Mouse (Mus musculus) hindbrain, embryonic 10.5 days (tissue): ENCODE measurements around the gene Slc25a14. TPM values are rescaled to one million over a fixed set of nuclear protein-coding genes. Genes with fewer than 3 reads are reported as not detected.

Experiments used
- DNase-seq: peaks from one replicate; pipeline ENCODE4 v3.0.0-alpha.2; 2017; ENCODE audit warnings: low spot score
- H3K27ac ChIP-seq: fragments of 300-500 bp; sonication (generic); 2 replicates; pipeline ENCODE4 v1.5.1; 2016; ENCODE audit warnings: mild to moderate bottlenecking, moderate library complexity
- H3K27me3 ChIP-seq: fragments of 300-500 bp; sonication (generic); 2 replicates; pipeline ENCODE4 v1.6.1; 2016; ENCODE audit warnings: mild to moderate bottlenecking; ENCODE audit not compliant: poor library complexity, insufficient read depth, severe bottlenecking
- H3K36me3 ChIP-seq: fragments of 300-500 bp; sonication (generic); 2 replicates; pipeline ENCODE4 v1.6.1; 2016; ENCODE audit warnings: mild to moderate bottlenecking, moderate library complexity
- H3K4me1 ChIP-seq: fragments of 300-500 bp; sonication (generic); replicated peaks from 2 replicates; pipeline ENCODE4 v1.6.1; 2016; ENCODE audit warnings: mild to moderate bottlenecking
- H3K4me3 ChIP-seq: fragments of 300-500 bp; sonication (generic); 2 replicates; pipeline ENCODE4 v1.5.1; 2016; ENCODE audit warnings: mild to moderate bottlenecking, moderate library complexity
- H3K9me3 ChIP-seq: fragments of 300-500 bp; sonication (generic); 2 replicates; pipeline ENCODE4 v1.6.1; 2016; ENCODE audit warnings: mild to moderate bottlenecking, moderate library complexity
- WGBS: fragments of 180-500 bp; shearing (Covaris S2); methylation state at CpG from one replicate; pipeline ENCODE4 v1.1.7; 2016; 5-methylcytosine and 5-hydroxymethylcytosine counted together
- polyA plus RNA-seq: library from polyadenylated mRNA; unstranded; fragments of >200 nt; fragmentation: Nextera tagmentation; extraction: Ambion mirVana; gene quantifications from 2 replicates; pipeline ENCODE4 v1.2.1, GENCODE M21; 2016

Gene Slc25a14
- 20.7 and 27.1 TPM in 2 replicates for polyA plus RNA-seq

DNA sequence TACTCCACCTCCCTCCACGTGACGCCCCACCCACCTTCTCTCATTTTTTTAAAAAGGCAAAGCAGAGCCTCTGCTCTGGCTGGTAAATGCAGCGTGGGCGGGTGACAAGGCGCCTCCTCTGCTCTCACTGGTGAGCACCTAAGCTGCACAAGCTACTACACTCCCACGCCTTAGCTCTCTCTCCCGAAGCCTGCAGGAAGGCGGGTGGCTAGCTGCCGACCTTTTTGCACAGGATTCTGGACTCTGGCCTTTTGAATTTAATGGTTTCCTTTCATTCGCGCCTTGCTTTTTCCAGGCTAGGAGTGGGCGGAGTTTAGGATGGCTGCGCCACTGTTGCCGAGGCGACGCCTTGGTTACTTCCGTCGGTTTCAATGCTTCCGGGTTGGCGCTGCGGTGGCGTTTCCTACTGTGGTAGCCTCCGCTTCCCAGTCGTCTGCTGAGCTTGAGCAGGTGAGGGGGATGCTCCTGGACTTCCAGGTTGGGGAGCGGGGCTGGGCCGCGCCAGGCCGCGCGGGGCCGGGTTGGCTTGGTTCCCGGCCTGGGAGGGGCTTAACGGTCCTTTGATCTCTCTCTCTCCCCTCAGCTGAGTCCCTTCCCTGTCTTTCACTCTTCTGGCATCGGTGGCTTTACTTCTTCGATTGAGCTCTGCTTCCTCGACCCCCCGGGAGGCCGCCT lies at the start of gene Slc25a14:
TSS of gene Slc25a14 (plus strand) at position 35 of the 675 bp plus-strand sequence.
- Histone ChIP-seq H3K27me3 (no peaks in the 10 kb centered on the region), H3K4me1 (no peaks in the 10 kb centered on the region), H3K4me3 (peak within 1 kb of the TSS; percentile 64), H3K9me3 (no peaks in the 10 kb centered on the region), H3K27ac (peak within 1 kb of the TSS; percentile 87), H3K36me3 (no peaks in the 10 kb centered on the region)
- DNase-seq = peak; percentile 79
- WGBS = 16% methylated on average over 38 of the region's 38 CpGs

DNA sequence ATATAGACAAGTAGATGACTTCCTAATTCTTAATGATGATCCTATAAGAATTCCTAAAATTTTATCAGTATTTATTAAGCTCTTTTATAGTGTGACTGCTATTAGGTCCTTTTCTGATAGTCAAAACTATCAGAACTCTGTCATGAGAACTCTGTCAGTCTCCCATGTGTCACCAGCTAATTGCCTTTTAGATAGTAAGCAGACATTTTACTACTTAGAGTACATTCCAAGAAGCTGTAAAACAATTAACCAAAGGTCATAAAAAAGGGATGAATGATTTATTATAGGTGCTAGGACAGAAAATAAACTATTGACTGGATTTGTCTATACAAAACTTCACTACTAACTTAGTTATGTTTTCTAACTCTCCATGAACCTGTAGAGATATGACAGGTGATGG lies 39.9 kb upstream of the Slc25a14 start:
- peaks cover 90% of the 10 kb centered on the region for H3K36me3 ChIP-seq

DNA sequence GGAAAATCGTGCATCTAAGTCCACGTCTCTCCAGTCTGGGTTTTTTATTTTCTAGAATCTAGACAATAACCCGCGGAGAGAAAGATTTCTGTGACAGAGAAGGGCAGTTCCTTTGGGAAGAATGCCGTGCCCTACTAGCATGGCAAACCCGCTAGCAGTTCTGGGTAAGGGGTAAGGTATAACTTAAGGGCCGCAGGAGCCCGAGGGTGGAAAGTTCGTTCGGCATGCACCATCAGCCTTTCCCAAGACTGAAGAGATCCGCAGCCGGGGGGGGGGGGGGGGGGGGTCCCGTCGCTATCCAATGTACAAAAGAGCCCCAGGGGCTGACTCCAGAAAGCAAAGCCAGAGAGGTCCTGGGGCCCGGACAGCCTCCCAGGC lies 29.5 kb upstream of the Slc25a14 start:
- H3K27me3 ChIP-seq = no peaks in the 10 kb centered on the region
- 0 out of 2 replicates have a peak, but pooled peaks cover 6% of the 10 kb centered on the region for H3K4me1 ChIP-seq
- 23% methylated on average over 12 of the region's 15 CpGs for whole genome bisulfite sequencing
- peak overlapping the region; percentile 66 for H3K4me3 ChIP-seq
- peaks cover 32% of the 10 kb centered on the region for H3K36me3 ChIP-seq
- peak overlapping the region; percentile 93 for H3K27ac ChIP-seq
- no peaks in the 10 kb centered on the region for H3K9me3 ChIP-seq
- no peak for DNase-seq

More for the DNA sequence above, 39.9 kb upstream of the Slc25a14 start:
- no peak for DNase-seq
- H3K4me1 ChIP-seq = no peaks in the 10 kb centered on the region
- H3K27ac ChIP-seq = no peak overlapping the region
- no peaks in the 10 kb centered on the region for H3K9me3 ChIP-seq
- no peak overlapping the region for H3K4me3 ChIP-seq
- no peaks in the 10 kb centered on the region for H3K27me3 ChIP-seq

DNA sequence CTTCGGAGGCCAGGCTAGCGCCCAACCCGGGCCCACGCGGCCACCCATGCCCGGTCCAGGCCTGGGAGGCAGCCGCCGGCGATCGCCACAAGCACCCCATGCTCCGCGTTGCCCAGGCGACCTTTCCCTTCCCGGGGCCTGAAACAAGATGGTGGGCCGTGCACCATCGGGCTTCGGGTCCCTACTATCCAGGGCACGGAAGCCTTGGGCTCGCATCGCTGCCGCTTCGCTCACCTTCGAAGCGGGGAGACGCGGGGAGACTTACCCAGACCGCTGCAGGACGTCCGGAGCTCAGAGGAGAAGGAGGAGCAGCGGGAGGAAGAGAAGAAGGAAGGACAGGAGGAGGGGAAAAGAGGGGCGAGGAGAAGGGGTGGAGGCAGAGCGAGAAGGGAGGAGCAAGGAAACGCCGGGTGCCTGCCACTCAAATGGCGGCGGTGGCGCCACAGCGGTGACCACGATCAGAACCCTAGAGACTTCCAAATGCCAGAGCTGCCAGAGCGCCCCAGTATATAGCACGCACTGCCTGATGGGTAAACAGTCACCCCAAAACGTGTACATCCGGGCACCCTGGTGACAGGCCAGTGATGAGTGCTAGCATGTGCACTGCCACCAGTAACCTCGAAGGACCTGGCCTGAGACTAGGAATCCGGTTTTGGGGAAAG lies 29.0 kb upstream of the Slc25a14 start, which contains the start of gene Zfp280c:
TSS of gene Zfp280c (minus strand) at position 406 of the 662 bp plus-strand sequence.
- Histone ChIP-seq H3K4me1 (0 out of 2 replicates have a peak, but pooled peaks cover 6% of the 10 kb centered on the region), H3K27me3 (no peaks in the 10 kb centered on the region), H3K4me3 (peak within 1 kb of the TSS; percentile 66), H3K9me3 (no peaks in the 10 kb centered on the region), H3K27ac (peak within 1 kb of the TSS; percentile 93), H3K36me3 (peaks cover 26% of the 10 kb centered on the region)
- 20% methylated on average over 45 of the region's 45 CpGs for WGBS
- DNase-seq = peak; percentile 77

DNA sequence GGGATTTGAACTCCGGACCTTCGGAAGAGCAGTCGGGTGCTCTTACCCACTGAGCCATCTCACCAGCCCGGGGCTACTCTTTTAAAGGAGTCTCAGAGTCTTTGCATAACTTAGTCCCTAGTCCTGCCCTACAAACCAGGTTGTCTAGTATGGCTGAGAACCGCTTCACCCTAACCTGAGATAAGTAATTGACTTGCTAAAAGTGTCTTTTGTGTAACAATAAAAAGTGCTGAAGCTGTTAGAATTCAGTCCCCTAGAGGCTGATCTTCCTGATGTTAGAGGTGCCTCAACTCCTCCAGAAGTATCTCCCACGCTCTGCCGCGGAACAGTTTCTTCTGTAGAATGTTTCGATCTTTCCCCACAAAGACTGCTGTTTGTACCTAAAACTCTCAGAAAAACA lies 27.2 kb upstream of the Slc25a14 start:
- H3K27me3 ChIP-seq = no peaks in the 10 kb centered on the region
- peaks cover 10% of the 10 kb centered on the region for H3K36me3 ChIP-seq
- H3K4me3 ChIP-seq = no peak overlapping the region
- DNase-seq = no peak
- H3K27ac ChIP-seq = no peak overlapping the region
- no peaks in the 10 kb centered on the region for H3K9me3 ChIP-seq
- H3K4me1 ChIP-seq = 0 out of 2 replicates have a peak, but pooled peaks cover 6% of the 10 kb centered on the region
- WGBS = 83% methylated on average over 9 of the region's 9 CpGs

DNA sequence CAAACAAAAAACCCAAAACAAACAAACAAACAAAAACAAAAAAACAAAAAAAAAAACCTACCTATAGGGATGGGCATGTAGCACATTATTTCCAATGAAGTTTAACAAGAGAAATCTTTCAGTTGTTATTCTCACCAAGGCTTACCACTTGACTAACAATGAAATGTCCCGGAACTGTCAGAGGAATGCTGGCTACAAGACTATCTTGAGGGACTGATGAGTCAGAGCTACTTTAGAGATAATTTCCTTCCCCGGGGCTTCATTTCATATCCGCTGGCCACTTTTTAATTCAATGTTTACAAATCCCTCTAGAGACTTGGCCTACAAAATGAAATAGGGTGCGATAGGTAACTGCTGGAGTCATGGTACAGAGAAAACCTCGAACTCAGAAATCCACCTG lies 26.3 kb upstream of the Slc25a14 start:
- 90% methylated on average over 5 of the region's 5 CpGs for WGBS
- no peaks in the 10 kb centered on the region for H3K9me3 ChIP-seq
- DNase-seq = no peak
- H3K36me3 ChIP-seq = 0 out of 2 replicates have a peak, but pooled peaks cover 1% of the 10 kb centered on the region
- H3K4me3 ChIP-seq = no peak overlapping the region
- H3K27me3 ChIP-seq = no peaks in the 10 kb centered on the region
- H3K4me1 ChIP-seq = 0 out of 2 replicates have a peak, but pooled peaks cover 6% of the 10 kb centered on the region
- no peak overlapping the region for H3K27ac ChIP-seq

DNA sequence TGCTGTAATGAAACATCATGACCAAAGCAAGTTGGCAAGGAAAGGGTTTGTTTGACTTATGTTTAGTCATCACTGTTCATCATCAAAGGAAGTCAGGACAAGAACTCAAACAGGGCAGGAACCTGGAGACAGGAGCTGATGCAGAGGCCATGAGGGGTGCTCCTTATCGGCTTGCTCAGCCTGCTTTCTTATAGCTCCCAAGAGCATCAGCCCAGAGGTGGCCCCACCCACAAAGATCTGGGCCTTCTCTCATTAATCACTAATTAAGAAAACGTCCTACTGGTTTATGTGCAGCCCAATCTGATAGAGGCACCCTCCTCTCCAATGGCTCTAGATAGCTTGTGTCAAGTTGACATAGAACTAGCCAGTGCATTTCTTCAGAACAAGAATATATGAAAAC lies 18.3 kb upstream of the Slc25a14 start:
- H3K27me3 ChIP-seq = no peaks in the 10 kb centered on the region
- H3K4me3 ChIP-seq = no peak overlapping the region
- no peaks in the 10 kb centered on the region for H3K36me3 ChIP-seq
- H3K27ac ChIP-seq = no peak overlapping the region
- H3K9me3 ChIP-seq = no peaks in the 10 kb centered on the region
- H3K4me1 ChIP-seq = no peaks in the 10 kb centered on the region; the same call in 1 of the 2 replicates
- no peak for DNase-seq
- 61% methylated on average over 2 of the region's 2 CpGs for WGBS

DNA sequence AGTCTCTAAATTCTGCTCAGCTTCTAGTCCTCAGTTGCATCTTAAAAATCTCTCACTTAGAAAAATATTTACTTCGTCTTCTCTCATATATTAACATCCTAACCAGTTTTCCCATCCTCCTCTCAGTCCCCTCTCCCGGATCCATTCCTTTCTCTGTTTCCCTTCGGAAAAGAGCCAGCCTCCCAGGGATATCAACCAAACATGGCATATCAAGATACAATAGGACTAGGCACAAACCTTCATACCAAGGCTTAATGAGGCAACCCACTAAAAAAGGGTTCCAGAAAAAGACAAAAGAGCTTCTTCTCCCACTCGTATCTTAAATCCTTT lies 199 bp upstream of the Slc25a14 start:
- Histone ChIP-seq H3K27me3 (no peaks in the 10 kb centered on the region), H3K36me3 (no peaks in the 10 kb centered on the region), H3K27ac (peak overlapping the region; percentile 87), H3K4me1 (no peaks in the 10 kb centered on the region), H3K9me3 (no peaks in the 10 kb centered on the region), H3K4me3 (peak overlapping the region; percentile 64)
- no peak for DNase-seq
- WGBS = 28% methylated on average over 4 of the region's 4 CpGs

DNA sequence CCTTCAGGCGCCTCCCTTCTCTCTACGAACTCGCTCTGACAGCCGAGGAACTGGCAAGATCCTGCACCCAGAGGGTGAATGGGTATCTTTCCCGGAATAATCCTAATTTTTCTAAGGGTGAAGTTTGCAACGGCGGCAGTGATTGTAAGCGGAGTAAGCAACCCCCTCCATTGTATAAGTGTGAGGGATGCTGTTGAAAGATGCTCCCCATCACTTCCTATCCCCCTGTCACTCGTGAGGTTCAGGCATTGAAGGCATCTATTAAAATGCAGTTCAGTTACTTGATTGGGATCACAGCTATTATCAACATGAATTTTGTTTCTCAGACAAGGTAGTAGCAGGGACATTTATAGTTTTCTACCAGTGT lies 824 bp downstream of the Slc25a14 start:
- Histone ChIP-seq H3K27me3 (no peaks in the 10 kb centered on the region), H3K4me1 (no peaks in the 10 kb centered on the region), H3K9me3 (no peaks in the 10 kb centered on the region), H3K36me3 (no peaks in the 10 kb centered on the region), H3K27ac (peak overlapping the region; percentile 87), H3K4me3 (peak overlapping the region; percentile 64)
- no peak for DNase-seq
- WGBS = 22% methylated on average over 9 of the region's 9 CpGs

DNA sequence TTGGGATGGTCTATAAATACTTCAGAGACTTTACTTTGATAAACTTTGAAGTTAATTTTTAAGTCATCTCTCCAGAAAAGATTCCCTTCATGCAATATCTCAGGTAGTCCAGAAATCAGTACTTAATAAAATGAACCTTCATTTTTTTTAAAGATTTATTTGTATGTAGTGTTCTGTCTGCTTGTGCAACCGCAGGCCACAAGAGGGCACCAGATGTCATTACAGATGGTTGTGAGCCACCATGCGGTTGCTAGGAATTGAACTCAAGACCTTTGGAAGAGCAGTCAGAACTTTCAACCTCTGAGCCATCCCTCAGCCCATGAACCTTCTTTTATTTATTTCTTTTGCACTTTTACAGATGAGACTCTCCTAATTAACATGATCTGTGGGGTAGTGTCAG lies 13.8 kb downstream of the Slc25a14 start:
- DNase-seq = no peak
- peaks cover 11% of the 10 kb centered on the region; the same call in 1 of the 2 replicates for H3K36me3 ChIP-seq
- H3K9me3 ChIP-seq = no peaks in the 10 kb centered on the region
- H3K27ac ChIP-seq = no peak overlapping the region
- H3K27me3 ChIP-seq = no peaks in the 10 kb centered on the region
- H3K4me1 ChIP-seq = no peaks in the 10 kb centered on the region
- 68% methylated on average over 2 of the region's 2 CpGs for WGBS
- H3K4me3 ChIP-seq = no peak overlapping the region

DNA sequence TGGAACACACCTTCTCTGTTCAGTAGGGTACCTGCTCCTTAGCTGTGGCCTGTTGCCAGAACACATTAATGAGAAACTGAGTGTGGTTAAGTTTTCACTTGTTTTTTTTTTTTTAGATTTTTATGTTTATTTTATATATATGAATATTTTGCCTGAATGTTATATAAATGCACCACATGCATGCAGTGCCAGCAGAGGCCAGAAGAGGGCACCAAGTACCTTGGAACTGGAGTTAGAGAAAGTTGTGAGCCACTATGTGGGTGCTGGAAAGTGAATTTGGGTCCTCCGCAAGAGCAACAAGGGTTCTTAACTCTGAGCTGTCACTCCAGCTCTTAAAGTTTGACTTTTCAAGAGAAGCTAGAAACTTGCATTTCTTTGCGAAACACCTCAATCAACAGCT lies 20.9 kb downstream of the Slc25a14 start:
- Histone ChIP-seq H3K27me3 (no peaks in the 10 kb centered on the region), H3K27ac (no peak overlapping the region), H3K4me3 (no peak overlapping the region), H3K4me1 (no peaks in the 10 kb centered on the region), H3K9me3 (no peaks in the 10 kb centered on the region), H3K36me3 (no peaks in the 10 kb centered on the region)
- peak; percentile 16 for DNase-seq
- 84% methylated on average over 2 of the region's 2 CpGs for WGBS

DNA sequence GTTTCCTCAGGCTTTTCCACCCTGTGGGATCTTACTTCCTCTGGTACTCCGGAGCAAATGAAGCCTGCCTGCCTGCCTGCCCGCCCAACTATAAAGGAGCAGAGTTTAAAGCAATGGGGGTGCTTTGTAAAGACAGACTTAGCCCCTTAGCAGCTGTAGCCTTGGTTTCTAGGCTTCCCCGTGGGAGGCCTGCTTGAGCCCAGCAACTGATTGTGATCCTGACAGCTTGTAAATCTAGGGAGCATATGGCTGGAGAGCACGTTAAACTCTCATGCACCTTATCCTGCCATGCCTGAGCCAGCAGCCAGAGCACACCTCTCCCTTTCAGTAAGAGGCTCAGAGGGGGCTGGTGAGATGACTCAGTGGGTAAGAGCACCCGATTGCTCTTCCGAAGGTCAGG lies 43.6 kb downstream of the Slc25a14 start:
- Histone ChIP-seq H3K4me1 (no peaks in the 10 kb centered on the region), H3K27ac (no peak overlapping the region), H3K36me3 (peaks cover 2% of the 10 kb centered on the region; the same call in 1 of the 2 replicates), H3K4me3 (no peak overlapping the region), H3K9me3 (no peaks in the 10 kb centered on the region), H3K27me3 (no peaks in the 10 kb centered on the region)
- 34% methylated on average over 6 of the region's 6 CpGs for WGBS
- no peak for DNase-seq

DNA sequence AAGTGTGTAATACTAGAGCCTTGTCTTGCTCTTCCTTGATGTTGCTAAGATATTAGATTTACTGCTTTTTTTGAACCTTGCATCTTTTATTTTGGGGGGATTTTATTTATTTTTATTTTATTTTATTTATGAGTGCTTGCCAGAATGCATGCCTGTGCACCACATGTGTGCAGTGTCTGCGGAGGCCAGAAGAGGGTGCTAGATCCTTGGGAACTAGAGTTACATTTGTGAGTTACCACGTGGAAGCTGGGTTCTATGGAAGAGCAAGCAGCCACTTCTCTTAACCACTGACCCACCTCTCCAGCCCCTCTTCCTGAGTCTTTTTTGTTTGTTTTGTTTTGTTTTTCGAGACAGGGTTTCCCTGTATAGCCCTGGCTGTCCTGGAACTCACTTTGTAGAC lies 46.4 kb downstream of the Slc25a14 start:
- Histone ChIP-seq H3K4me1 (no peaks in the 10 kb centered on the region), H3K36me3 (no peaks in the 10 kb centered on the region), H3K27me3 (no peaks in the 10 kb centered on the region), H3K4me3 (no peak overlapping the region), H3K9me3 (no peaks in the 10 kb centered on the region), H3K27ac (no peak overlapping the region)
- no peak for DNase-seq
- 73% methylated on average over 3 of the region's 3 CpGs for WGBS
